Mouse (Mus musculus) stomach, embryonic 16.5 days (tissue): ENCODE measurements at regions not wholly inside any gene's neighbourhood (a gene's known extent, or its start where the extent isn't known, plus 50 kb on each side); places are given as distances from the start of the nearest gene placed in this dataset.

Experiments used
- ATAC-seq: fragments of 200-750 bp; cut with Nextera tagmentation; 2 replicates; pipeline ENCODE4 v1.8.0; 2017; ENCODE audit warnings: moderate number of reproducible peaks, moderate TSS enrichment; ENCODE audit not compliant: insufficient read depth, low FRiP score
- H3K27ac ChIP-seq: fragments of 300-500 bp; sonication (generic); 2 replicates; pipeline ENCODE4 v1.5.1; 2014; ENCODE audit warnings: low read length
- H3K27me3 ChIP-seq: fragments of 300-500 bp; sonication (generic); 2 replicates; pipeline ENCODE4 v1.6.1; 2014; ENCODE audit warnings: low read length, control low read depth, mixed read lengths; ENCODE audit not compliant: control insufficient read depth, insufficient read depth
- H3K36me3 ChIP-seq: fragments of 300-500 bp; sonication (generic); 2 replicates; pipeline ENCODE4 v1.6.1; 2014; ENCODE audit warnings: low read length; ENCODE audit not compliant: control insufficient read depth, insufficient read depth
- H3K4me1 ChIP-seq: fragments of 300-500 bp; sonication (generic); 2 replicates; pipeline ENCODE4 v1.6.1; 2014; ENCODE audit warnings: low read length, control low read depth, mixed read lengths; ENCODE audit not compliant: control insufficient read depth, insufficient read depth
- H3K4me2 ChIP-seq: fragments of 300-500 bp; sonication (generic); 2 replicates; pipeline ENCODE4 v1.6.1; 2014; ENCODE audit warnings: low read depth, low read length, mixed read lengths
- H3K4me3 ChIP-seq: fragments of 300-500 bp; sonication (generic); replicated peaks from 2 replicates; pipeline ENCODE4 v1.5.1; 2014; ENCODE audit warnings: mild to moderate bottlenecking, low read length
- H3K9ac ChIP-seq: fragments of 300-500 bp; sonication (generic); 2 replicates; pipeline ENCODE4 v1.6.1; 2014; ENCODE audit warnings: low read length
- H3K9me3 ChIP-seq: fragments of 300-500 bp; sonication (generic); replicated peaks from 2 replicates; pipeline ENCODE4 v1.6.1; 2016; ENCODE audit warnings: low read length, control low read depth; ENCODE audit not compliant: control insufficient read depth
- WGBS: fragments of 180-500 bp; shearing (Covaris S2); extraction: QIAGEN DNeasy Blood & Tissue Kit; methylation state at CpG from one replicate; pipeline ENCODE4 v1.1.7; 2014; 5-methylcytosine and 5-hydroxymethylcytosine counted together

- Histone ChIP-seq H3K4me3 (no peak overlapping the region), H3K4me1 (no peaks in the 10 kb centered on the region), H3K4me2 (no peak overlapping the region), H3K9me3 (no peaks in the 10 kb centered on the region), H3K27me3 (no peaks in the 10 kb centered on the region), H3K27ac (no peak overlapping the region), H3K36me3 (no peaks in the 10 kb centered on the region), H3K9ac (no peak overlapping the region)
- ATAC-seq: no peak
- WGBS: 65% methylated on average over 3 of the region's 3 CpGs
These were observed 113.8 kb upstream of the Dcbld2 start for GRCm38 (mm10) chr16:58294457-58294856.

- no peak overlapping the region for H3K27ac ChIP-seq
- no peaks in the 10 kb centered on the region for H3K36me3 ChIP-seq
- ATAC-seq: no peak
- H3K4me3 ChIP-seq: no peak overlapping the region
- no peaks in the 10 kb centered on the region for H3K9me3 ChIP-seq
- no peak overlapping the region for H3K4me2 ChIP-seq
- H3K27me3 ChIP-seq: no peaks in the 10 kb centered on the region
- no peak overlapping the region for H3K9ac ChIP-seq
- 77% methylated on average over 1 of the region's 1 CpGs for WGBS
- no peaks in the 10 kb centered on the region for H3K4me1 ChIP-seq
These were observed 113.1 kb upstream of the Dcbld2 start for GRCm38 (mm10) chr16:58295128-58295527.

DNA sequence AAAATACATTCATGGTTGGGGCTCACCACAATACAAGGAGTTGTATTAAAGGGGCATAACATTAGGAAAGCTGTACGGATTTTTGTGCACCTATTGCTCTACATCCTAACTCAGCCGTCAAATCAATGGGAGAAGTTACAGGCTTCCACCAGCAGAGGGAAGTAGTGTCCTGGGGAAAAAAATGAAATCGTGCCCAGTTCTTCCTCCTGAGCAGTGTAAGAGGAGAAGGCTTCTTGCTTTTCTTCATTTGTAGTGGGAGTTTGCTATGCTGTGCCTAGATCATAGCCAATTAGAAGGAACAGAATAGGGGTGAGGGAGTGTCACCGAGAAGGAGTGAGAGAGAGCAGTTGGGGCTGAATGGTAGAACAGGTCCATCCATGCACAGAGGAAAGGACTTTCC lies 108.7 kb upstream of the Dcbld2 start:
- Histone ChIP-seq H3K4me1 (no peaks in the 10 kb centered on the region), H3K27ac (no peak overlapping the region), H3K9me3 (no peaks in the 10 kb centered on the region), H3K27me3 (no peaks in the 10 kb centered on the region), H3K4me2 (no peak overlapping the region), H3K9ac (no peak overlapping the region), H3K36me3 (no peaks in the 10 kb centered on the region), H3K4me3 (no peak overlapping the region)
- WGBS: 13% methylated on average over 4 of the region's 4 CpGs
- ATAC-seq: no peak

GRCm38 (mm10) chr16:58300098-58300497 lies 108.1 kb upstream of the Dcbld2 start:
- H3K27me3 ChIP-seq: no peaks in the 10 kb centered on the region
- H3K36me3 ChIP-seq: no peaks in the 10 kb centered on the region
- no peak overlapping the region for H3K9ac ChIP-seq
- no peaks in the 10 kb centered on the region for H3K9me3 ChIP-seq
- no peak overlapping the region for H3K4me3 ChIP-seq
- no peak for ATAC-seq
- 83% methylated on average over 6 of the region's 6 CpGs for WGBS
- H3K27ac ChIP-seq: no peak overlapping the region
- H3K4me1 ChIP-seq: no peaks in the 10 kb centered on the region
- H3K4me2 ChIP-seq: no peak overlapping the region

DNA sequence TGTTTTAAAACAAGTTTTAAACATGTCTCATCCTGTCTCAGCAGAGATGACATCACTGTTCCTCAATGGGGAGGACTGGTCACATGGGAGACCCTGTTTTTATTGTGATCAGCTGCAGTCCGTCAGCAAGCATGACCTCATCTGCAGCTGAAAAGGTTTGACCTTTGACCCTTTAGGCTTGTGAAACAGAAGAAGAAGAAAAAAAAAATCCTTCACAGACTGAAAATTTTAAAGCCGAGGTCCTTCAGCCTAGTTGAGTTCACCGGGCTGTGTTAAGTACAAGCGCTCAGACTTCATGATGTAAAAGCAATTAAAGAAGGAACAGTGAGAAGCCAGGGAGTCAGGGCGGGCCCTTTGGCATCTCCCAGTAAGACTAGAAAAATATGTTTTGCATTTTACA lies 104.7 kb upstream of the Dcbld2 start:
- 34% methylated on average over 5 of the region's 5 CpGs for WGBS
- no peak for ATAC-seq

DNA sequence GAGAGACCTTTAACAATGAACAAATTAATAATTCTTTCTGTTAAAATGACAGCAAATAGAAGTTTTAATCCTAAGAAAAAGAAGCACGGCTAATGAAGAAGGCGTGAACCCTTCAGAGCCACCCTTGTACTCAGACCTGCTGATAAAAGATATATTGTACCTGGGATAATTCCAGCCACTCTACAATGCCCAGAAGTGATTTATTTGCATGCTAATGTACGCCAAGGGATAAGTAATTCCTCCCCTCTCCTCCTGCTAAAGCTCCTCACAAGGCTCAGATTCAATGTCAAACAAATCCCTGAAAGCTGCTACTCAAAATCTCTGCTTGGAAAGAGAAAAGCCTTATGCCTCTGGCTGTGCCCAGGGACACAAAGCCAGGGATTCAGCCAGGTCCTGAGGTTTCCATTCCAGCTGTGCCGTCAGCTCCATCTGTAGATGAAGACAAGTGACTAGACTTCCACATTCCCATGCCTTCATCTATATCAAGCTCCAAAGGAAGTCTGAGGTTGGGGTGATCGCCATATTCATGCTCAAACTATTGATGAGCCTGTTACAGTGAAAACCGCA lies 91.3 kb upstream of the Dcbld2 start:
- no peak for ATAC-seq
- Histone ChIP-seq H3K4me1 (no peaks in the 10 kb centered on the region), H3K27me3 (no peaks in the 10 kb centered on the region), H3K4me2 (no peak overlapping the region), H3K9ac (no peak overlapping the region), H3K27ac (no peak overlapping the region), H3K9me3 (no peaks in the 10 kb centered on the region), H3K36me3 (no peaks in the 10 kb centered on the region), H3K4me3 (no peak overlapping the region)
- 46% methylated on average over 6 of the region's 6 CpGs for WGBS

More for the DNA sequence above, 104.7 kb upstream of the Dcbld2 start:
- Histone ChIP-seq H3K27me3 (no peaks in the 10 kb centered on the region), H3K4me2 (no peak overlapping the region), H3K27ac (no peak overlapping the region), H3K9ac (no peak overlapping the region), H3K4me3 (no peak overlapping the region), H3K4me1 (no peaks in the 10 kb centered on the region), H3K9me3 (no peaks in the 10 kb centered on the region), H3K36me3 (no peaks in the 10 kb centered on the region)

GRCm38 (mm10) chr16:58331087-58331486 lies 77.2 kb upstream of the Dcbld2 start:
- H3K4me2 ChIP-seq: no peak overlapping the region
- WGBS: 51% methylated on average over 3 of the region's 3 CpGs
- no peaks in the 10 kb centered on the region for H3K9me3 ChIP-seq
- H3K4me1 ChIP-seq: no peaks in the 10 kb centered on the region
- no peak overlapping the region for H3K27ac ChIP-seq
- no peak for ATAC-seq
- no peak overlapping the region for H3K9ac ChIP-seq
- no peaks in the 10 kb centered on the region for H3K27me3 ChIP-seq
- H3K4me3 ChIP-seq: no peak overlapping the region
- no peaks in the 10 kb centered on the region for H3K36me3 ChIP-seq

- Histone ChIP-seq H3K27ac (no peak overlapping the region), H3K36me3 (no peaks in the 10 kb centered on the region), H3K4me3 (no peak overlapping the region), H3K4me2 (no peak overlapping the region), H3K9ac (no peak overlapping the region), H3K4me1 (no peaks in the 10 kb centered on the region), H3K27me3 (no peaks in the 10 kb centered on the region), H3K9me3 (no peaks in the 10 kb centered on the region)
- 66% methylated on average over 5 of the region's 5 CpGs for WGBS
- no peak for ATAC-seq
These were observed 64.3 kb upstream of the Dcbld2 start for GRCm38 (mm10) chr16:58343921-58344320.

DNA sequence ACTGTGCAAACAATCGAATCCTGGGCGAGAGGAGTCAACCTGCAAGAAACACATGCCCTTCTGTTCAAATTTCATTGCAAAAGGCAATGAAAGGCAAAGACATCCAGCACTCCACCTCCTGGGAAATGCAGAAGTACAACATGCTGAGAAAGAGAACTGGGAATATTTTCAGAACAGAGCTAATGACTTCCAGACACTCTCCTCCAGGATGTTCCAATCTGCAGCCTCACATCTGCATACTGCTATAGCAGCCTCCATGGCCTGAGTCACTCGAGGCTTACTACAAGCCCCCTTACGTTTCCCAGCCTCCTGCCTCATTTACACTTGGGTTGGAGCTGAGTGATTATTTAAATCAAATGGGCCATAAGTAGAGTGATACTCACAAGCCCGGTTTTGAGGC lies 58.9 kb upstream of the Dcbld2 start:
- Histone ChIP-seq H3K9me3 (no peaks in the 10 kb centered on the region), H3K36me3 (no peaks in the 10 kb centered on the region), H3K4me3 (no peak overlapping the region), H3K27me3 (no peaks in the 10 kb centered on the region), H3K4me1 (no peaks in the 10 kb centered on the region), H3K27ac (no peak overlapping the region), H3K9ac (no peak overlapping the region), H3K4me2 (no peak overlapping the region)
- 49% methylated on average over 5 of the region's 5 CpGs for WGBS
- ATAC-seq: no peak

DNA sequence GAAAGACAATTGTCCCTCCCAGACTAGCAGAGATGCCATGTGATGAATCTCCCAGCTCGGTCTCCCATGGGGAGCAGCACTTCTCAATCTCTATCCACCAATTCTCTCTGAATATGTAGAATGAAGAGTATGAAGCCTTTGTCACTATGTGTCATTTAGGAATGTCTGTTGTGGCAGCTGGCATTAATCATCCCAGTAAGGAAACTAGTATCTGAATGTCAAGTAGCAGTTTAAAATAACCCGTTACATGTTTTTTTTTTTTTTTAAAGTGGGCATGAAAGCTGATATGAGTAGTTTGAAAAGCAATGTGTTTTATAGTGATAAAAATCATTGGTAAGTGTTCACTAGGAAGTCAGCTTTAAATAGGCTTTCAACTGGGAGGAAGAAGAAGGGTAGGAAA lies 58.4 kb upstream of the Dcbld2 start:
- H3K9me3 ChIP-seq: no peaks in the 10 kb centered on the region
- no peak for ATAC-seq
- H3K4me1 ChIP-seq: no peaks in the 10 kb centered on the region
- no peak overlapping the region for H3K4me2 ChIP-seq
- H3K27me3 ChIP-seq: no peaks in the 10 kb centered on the region
- H3K27ac ChIP-seq: no peak overlapping the region
- H3K36me3 ChIP-seq: no peaks in the 10 kb centered on the region
- 55% methylated on average over 2 of the region's 2 CpGs for WGBS
- no peak overlapping the region for H3K9ac ChIP-seq
- H3K4me3 ChIP-seq: no peak overlapping the region
